Mouse (Mus musculus) heart, postnatal 0 days (tissue): Measurements from ENCODE around the gene Olfr1357. TPM values are rescaled to one million over a fixed set of nuclear protein-coding genes. Genes with fewer than 3 reads are reported as not detected.

Experiments used
- ATAC-seq: fragments of 200-750 bp; cut with Nextera tagmentation; 2 replicates; pipeline ENCODE4 v1.8.0; 2017; ENCODE audit warnings: low read depth, moderate number of reproducible peaks, moderate library complexity; ENCODE audit not compliant: insufficient read depth
- DNase-seq: peaks from one replicate; pipeline ENCODE4 v3.0.0-alpha.2; 2016; ENCODE audit warnings: low spot score
- H3K27ac ChIP-seq: fragments of 300-500 bp; sonication (generic); 2 replicates; pipeline ENCODE4 v1.5.1; 2014; ENCODE audit warnings: low read depth, mild to moderate bottlenecking
- H3K27me3 ChIP-seq: fragments of 300-500 bp; sonication (generic); 2 replicates; pipeline ENCODE4 v1.6.1; 2014; ENCODE audit warnings: low read length, mixed read lengths; ENCODE audit not compliant: control insufficient read depth, insufficient read depth
- H3K36me3 ChIP-seq: fragments of 300-500 bp; sonication (generic); replicated peaks from 2 replicates; pipeline ENCODE4 v1.6.1; 2014; ENCODE audit warnings: low read length, mixed read lengths; ENCODE audit not compliant: control insufficient read depth, insufficient read depth
- H3K4me1 ChIP-seq: fragments of 300-500 bp; sonication (generic); 2 replicates; pipeline ENCODE4 v1.6.1; 2014; ENCODE audit warnings: antibody characterized with exemption; ENCODE audit not compliant: control insufficient read depth, insufficient read depth
- H3K4me2 ChIP-seq: fragments of 300-500 bp; sonication (generic); 2 replicates; pipeline ENCODE4 v1.6.1; 2014; ENCODE audit warnings: low read depth, mild to moderate bottlenecking, low read length, moderate library complexity
- H3K4me3 ChIP-seq: fragments of 300-500 bp; sonication (generic); 2 replicates; pipeline ENCODE4 v1.5.1; 2014; ENCODE audit warnings: low read depth, low read length
- H3K9ac ChIP-seq: fragments of 300-500 bp; sonication (generic); replicated peaks from 2 replicates; pipeline ENCODE4 v1.6.1; 2014; ENCODE audit warnings: low read depth, low read length, mixed read lengths
- H3K9me3 ChIP-seq: fragments of 300-500 bp; sonication (generic); replicated peaks from 2 replicates; pipeline ENCODE4 v1.6.1; 2016; ENCODE audit warnings: low read length; ENCODE audit not compliant: control insufficient read depth
- CTCF ChIP-seq: IDR thresholded peaks from 2 replicates; pipeline ENCODE4 v1.5.1; 2016; ENCODE audit warnings: antibody characterized with exemption, control low read depth, low read depth
- EP300 ChIP-seq: IDR thresholded peaks from 2 replicates; pipeline ENCODE4 v1.6.1; 2016; ENCODE audit warnings: antibody characterized with exemption, low read depth
- WGBS: fragments of 180-500 bp; shearing (Covaris S2); extraction: QIAGEN DNeasy Blood & Tissue Kit; methylation state at CpG from one replicate; pipeline ENCODE4 v1.1.7; 2014; 5-methylcytosine and 5-hydroxymethylcytosine counted together
- polyA plus RNA-seq: library from polyadenylated mRNA; unstranded; fragments of >200 nt; fragmentation: Nextera tagmentation; extraction: Ambion mirVana; gene quantifications from 2 replicates; pipeline ENCODE4 v1.2.1, GENCODE M21; 2015
- total RNA-seq: library from RNA; depleted of rRNA; stranded (reverse); fragments of >200 nt; gene quantifications from 2 replicates; pipeline ENCODE4 v1.2.3, GENCODE M21; 2014; ENCODE audit warnings: low replicate concordance

Gene Olfr1357
- total and polyA plus RNA-seq, 2 experiments from 2014 or later = not detected

DNA sequence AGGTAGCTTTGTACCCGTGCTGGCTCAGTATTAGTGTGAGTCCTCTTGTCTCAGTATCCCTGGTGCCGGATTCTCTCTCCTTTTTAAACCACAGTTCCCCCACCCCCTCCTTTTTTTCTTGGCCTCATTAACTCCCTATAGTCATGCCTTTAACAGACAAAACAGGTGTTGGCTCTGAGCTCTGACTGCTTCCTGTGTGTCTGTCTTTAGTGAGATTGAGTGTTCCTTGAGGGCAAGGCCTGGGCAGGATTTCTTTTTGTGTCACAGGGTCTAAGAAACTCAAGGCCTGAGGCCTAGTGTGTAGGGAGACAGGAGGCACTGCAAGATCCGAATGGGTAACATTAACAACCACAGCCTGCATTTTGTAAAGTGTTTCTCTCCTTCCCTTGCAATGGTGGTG, 39.7 kb downstream of the Olfr1357 start:
- Histone ChIP-seq H3K4me2 (peak overlapping the region; percentile 10; the same call in 1 of the 2 replicates), H3K27me3 (no peaks in the 10 kb centered on the region), H3K4me1 (peaks cover 9% of the 10 kb centered on the region), H3K36me3 (peaks cover 67% of the 10 kb centered on the region), H3K27ac (no peak overlapping the region), H3K4me3 (no peak overlapping the region; the same call in 1 of the 2 replicates), H3K9ac (peak overlapping the region; percentile 25; the same call in 1 of the 2 replicates), H3K9me3 (no peaks in the 10 kb centered on the region)
- DNase-seq (no peak), ATAC-seq (no peak)
- WGBS = 77% methylated on average over 3 of the region's 3 CpGs
- TF ChIP-seq CTCF (no peak), EP300 (no peak)

DNA sequence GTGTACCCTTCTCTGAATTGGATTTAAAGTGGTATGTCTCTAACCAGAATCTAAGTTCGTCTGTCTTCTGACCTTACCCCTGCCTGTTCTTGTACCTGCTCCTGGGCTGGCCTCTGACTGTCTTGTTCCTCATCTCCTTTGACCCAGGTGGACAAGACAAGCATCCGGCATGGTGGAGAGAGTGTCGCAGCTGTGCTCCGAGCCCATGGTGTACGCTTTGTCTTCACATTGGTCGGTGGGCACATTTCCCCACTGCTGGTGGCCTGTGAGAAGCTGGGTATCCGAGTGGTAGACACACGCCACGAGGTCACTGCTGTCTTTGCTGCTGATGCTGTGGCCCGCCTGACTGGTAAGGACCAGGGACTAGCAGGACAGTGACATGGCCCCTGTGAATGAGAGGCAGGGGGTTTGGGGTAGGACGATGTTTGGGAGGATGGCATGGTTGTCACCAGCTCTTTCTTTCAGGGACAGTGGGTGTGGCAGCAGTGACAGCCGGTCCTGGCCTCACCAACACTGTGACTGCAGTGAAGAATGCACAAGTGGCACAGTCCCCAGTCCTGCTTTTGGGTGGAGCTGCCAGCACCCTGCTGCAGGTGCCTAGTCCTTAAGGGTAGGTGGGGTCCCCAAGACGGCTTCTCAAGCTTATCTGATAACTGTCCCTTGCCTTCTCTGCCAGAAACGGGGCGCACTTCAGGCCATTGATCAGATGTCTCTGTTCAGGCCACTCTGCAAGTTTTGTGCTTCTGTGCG, 41.3 kb downstream of the Olfr1357 start:
- TF ChIP-seq CTCF (no peak), EP300 (no peak)
- 90% methylated on average over 16 of the region's 16 CpGs for WGBS
- H3K9ac ChIP-seq = no peak overlapping the region
- no peaks in the 10 kb centered on the region for H3K27me3 ChIP-seq
- peak overlapping the region; percentile 10; the same call in 1 of the 2 replicates for H3K4me2 ChIP-seq
- ATAC-seq (no peak), DNase-seq (no peak)
- H3K4me1 ChIP-seq = peaks cover 9% of the 10 kb centered on the region
- H3K27ac ChIP-seq = peak overlapping the region; percentile 98; the same call in 1 of the 2 replicates
- no peaks in the 10 kb centered on the region for H3K9me3 ChIP-seq
- peaks cover 51% of the 10 kb centered on the region for H3K36me3 ChIP-seq
- H3K4me3 ChIP-seq = no peak overlapping the region

DNA sequence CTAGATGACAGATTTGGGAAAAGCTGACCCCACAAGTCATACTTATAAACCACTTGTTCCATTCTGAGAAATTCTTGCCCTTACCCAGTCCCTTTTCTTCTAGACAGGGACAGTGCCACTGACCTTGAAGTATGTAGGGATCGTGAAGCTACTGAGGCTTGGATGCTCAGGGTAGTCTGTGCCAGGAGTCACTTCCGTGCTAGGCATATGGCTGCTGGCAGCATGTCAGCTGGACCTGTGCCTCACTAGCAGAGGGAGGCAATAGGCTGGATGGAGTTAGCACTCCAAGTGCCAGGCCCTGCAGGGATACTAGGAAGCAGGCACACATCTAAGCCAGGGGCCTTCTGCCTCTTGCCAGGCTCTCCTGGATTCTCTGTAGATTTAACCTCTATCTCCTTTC, 42.2 kb downstream of the Olfr1357 start:
- H3K27ac ChIP-seq = peak overlapping the region; percentile 98
- peak; percentile 42 for ATAC-seq
- H3K36me3 ChIP-seq = peaks cover 42% of the 10 kb centered on the region
- DNase-seq = peak; percentile 75
- H3K9me3 ChIP-seq = no peaks in the 10 kb centered on the region
- peak overlapping the region; percentile 75 for H3K4me3 ChIP-seq
- WGBS = 16% methylated on average over 2 of the region's 2 CpGs
- peaks cover 9% of the 10 kb centered on the region for H3K4me1 ChIP-seq
- peak overlapping the region; percentile 65; the same call in 1 of the 2 replicates for H3K9ac ChIP-seq
- peak overlapping the region; percentile 88 for H3K4me2 ChIP-seq
- H3K27me3 ChIP-seq = no peaks in the 10 kb centered on the region
- TF ChIP-seq CTCF = no peak
- no peak for TF ChIP-seq EP300

DNA sequence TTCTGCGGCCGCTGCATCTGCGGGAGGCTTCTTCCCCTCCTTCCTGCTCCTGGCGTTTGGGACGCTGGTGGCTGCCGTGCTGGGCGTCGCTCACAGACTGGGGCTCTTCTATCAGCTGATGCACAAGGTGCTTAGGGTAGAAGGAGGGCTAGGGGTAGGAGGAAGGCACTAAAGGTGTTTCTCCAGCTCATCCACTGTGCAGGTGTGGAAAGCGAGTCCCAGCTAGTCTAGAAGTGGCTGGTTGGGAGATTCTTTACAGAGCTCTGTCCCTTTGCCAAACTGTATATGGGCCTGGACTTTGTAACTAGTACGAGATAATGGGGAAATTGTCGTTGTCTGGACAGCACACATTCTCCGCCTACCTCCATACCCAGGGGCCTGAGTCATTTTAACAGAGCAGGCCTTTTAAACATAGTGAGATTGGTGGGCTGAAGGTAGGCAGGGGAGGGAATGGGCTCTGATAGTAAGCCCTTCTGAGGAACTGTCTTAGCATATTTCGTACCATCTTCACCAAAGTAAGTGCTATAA, 42.7 kb downstream of the Olfr1357 start:
- DNase-seq (peak; percentile 19), ATAC-seq (peak; percentile 10; the same call in 1 of the 2 replicates)
- TF ChIP-seq CTCF (no peak), EP300 (no peak)
- 7% methylated on average over 13 of the region's 13 CpGs for WGBS
- Histone ChIP-seq H3K4me2 (peak overlapping the region; percentile 88), H3K27me3 (no peaks in the 10 kb centered on the region), H3K4me3 (peak overlapping the region; percentile 75), H3K9me3 (no peaks in the 10 kb centered on the region), H3K27ac (peak overlapping the region; percentile 98), H3K4me1 (peaks cover 9% of the 10 kb centered on the region), H3K36me3 (peaks cover 37% of the 10 kb centered on the region), H3K9ac (peak overlapping the region; percentile 65)

DNA sequence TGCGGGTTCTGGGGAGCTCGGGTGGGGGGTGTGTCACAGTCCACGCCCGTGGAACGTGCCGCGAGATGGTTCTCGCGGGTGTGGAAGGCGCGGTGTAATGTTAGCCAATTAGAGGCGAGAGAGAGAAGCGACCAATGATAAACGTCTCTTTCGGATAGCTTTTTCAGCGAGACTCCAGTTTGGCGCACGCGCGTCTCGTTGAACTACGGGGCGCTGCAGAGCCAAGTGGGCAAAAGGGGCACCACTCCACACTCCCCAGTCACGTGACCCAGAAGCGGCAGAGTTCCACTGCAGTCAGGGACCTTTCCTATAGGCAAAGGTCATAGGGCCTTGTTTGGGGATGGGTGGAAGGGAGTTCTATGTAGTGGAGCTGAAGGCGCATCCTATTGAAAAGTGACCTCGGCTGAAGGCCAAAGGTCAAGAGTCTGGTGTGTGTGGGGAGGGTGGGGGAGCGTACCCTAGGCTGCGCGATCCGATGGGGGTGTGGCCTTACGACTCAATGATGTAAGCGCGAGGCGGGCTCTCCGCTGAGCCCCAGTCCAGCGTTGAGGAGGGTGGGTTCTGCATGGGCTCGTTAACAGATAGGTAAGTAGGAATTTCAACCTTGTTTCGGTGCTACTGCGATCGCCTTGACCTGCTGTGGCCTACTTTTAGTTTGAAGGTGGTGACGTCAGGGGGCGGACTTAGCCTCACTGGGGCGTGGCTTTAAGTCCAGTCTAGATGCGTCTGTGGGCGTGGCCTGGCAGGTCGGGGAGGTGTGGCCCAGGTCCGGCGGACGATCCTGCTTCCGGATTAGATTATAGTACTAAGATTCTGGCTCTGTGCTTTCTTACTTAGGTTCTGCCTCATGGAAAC, 43.4 kb downstream of the Olfr1357 start, which contains the start of gene Ilvbl:
Gene Ilvbl (plus strand): TSS at position 97 of the 855 bp plus-strand sequence.
- ATAC-seq = peak; percentile 87
- peak; percentile 19; the same call in 1 of the 2 replicates for TF ChIP-seq CTCF
- peak; percentile 75; the same call in 1 of the 2 replicates for TF ChIP-seq EP300
- peak; percentile 97 for DNase-seq
- no peaks in the 10 kb centered on the region for H3K27me3 ChIP-seq
- peak within 1 kb of the TSS; percentile 65 for H3K9ac ChIP-seq
- peak within 1 kb of the TSS; percentile 88 for H3K4me2 ChIP-seq
- peaks cover 9% of the 10 kb centered on the region for H3K4me1 ChIP-seq
- H3K4me3 ChIP-seq = peak within 1 kb of the TSS; percentile 75
- H3K27ac ChIP-seq = peak within 1 kb of the TSS; percentile 98
- WGBS = under 1% methylated on average over 51 of the region's 51 CpGs
- no peaks in the 10 kb centered on the region for H3K9me3 ChIP-seq
- peaks cover 30% of the 10 kb centered on the region for H3K36me3 ChIP-seq
